Mouse (Mus musculus): Measurements from ENCODE around the gene Scg3. TPM values are rescaled to one million over a fixed set of nuclear protein-coding genes. Genes with fewer than 3 reads are reported as not detected.
"Not testable (repeated sequence)": the region's sequence is repeated elsewhere in the genome, so short reads cannot be mapped to it uniquely, and the experiment has no call there.

Gene Scg3
- total and polyA plus RNA-seq, 2 experiments from 2014 or later: 107 to 134 TPM

GRCm38 (mm10) chr9:75679629-75680028 lies 4.2 kb downstream of the Scg3 start:
- Histone ChIP-seq H3K27ac (no peak overlapping the region), H3K4me3 (ENCODE audit: low read length) (no peak overlapping the region), H3K9me3 (ENCODE audit: low read length) (no peaks in the 10 kb centered on the region), H3K27me3 (ENCODE audit: insufficient read depth, low read length) (no peaks in the 10 kb centered on the region), H3K4me2 (ENCODE audit: low read depth, low read length) (no peak overlapping the region), H3K9ac (replicated peaks; ENCODE audit: low read length) (no peak overlapping the region), H3K36me3 (ENCODE audit: insufficient read depth, low read length) (peaks cover 19% of the 10 kb centered on the region; the same call in 1 of the 2 replicates), H3K4me1 (ENCODE audit: insufficient read depth, low read length) (no peaks in the 10 kb centered on the region)
- WGBS: 68% methylated on average over 4 of the region's 4 CpGs
- ATAC-seq (no peak), DNase-seq (ENCODE audit: low spot score) (no peak)
- no peak for TF ChIP-seq CTCF (IDR thresholded peaks at IDR 0.05; ENCODE audit: low read depth)

- Histone ChIP-seq H3K9me3 (ENCODE audit: low read length) (no peaks in the 10 kb centered on the region), H3K9ac (replicated peaks; ENCODE audit: low read length) (no peak overlapping the region), H3K4me3 (ENCODE audit: low read length) (no peak overlapping the region), H3K4me2 (ENCODE audit: low read depth, low read length) (no peak overlapping the region), H3K27ac (no peak overlapping the region), H3K27me3 (ENCODE audit: insufficient read depth, low read length) (no peaks in the 10 kb centered on the region), H3K36me3 (ENCODE audit: insufficient read depth, low read length) (peaks cover 31% of the 10 kb centered on the region; the same call in 1 of the 2 replicates), H3K4me1 (ENCODE audit: insufficient read depth, low read length) (no peaks in the 10 kb centered on the region)
- no peak for TF ChIP-seq CTCF (IDR thresholded peaks at IDR 0.05; ENCODE audit: low read depth)
- WGBS: 70% methylated on average over 7 of the region's 7 CpGs
- ATAC-seq (no peak), DNase-seq (ENCODE audit: low spot score) (no peak)
Measured at GRCm38 (mm10) chr9:75678341-75678740, 5.5 kb downstream of the Scg3 start.

- WGBS: 74% methylated on average over 7 of the region's 7 CpGs
- Histone ChIP-seq H3K36me3 (ENCODE audit: insufficient read depth, low read length) (peaks cover 39% of the 10 kb centered on the region; the same call in 1 of the 2 replicates), H3K9ac (replicated peaks; ENCODE audit: low read length) (no peak overlapping the region), H3K27ac (no peak overlapping the region), H3K27me3 (ENCODE audit: insufficient read depth, low read length) (no peaks in the 10 kb centered on the region), H3K4me2 (ENCODE audit: low read depth, low read length) (no peak overlapping the region), H3K4me1 (ENCODE audit: insufficient read depth, low read length) (no peaks in the 10 kb centered on the region), H3K4me3 (ENCODE audit: low read length) (no peak overlapping the region), H3K9me3 (ENCODE audit: low read length) (no peaks in the 10 kb centered on the region)
- no peak for TF ChIP-seq CTCF (IDR thresholded peaks at IDR 0.05; ENCODE audit: low read depth)
- DNase-seq (ENCODE audit: low spot score): no peak
- ATAC-seq: no peak
Measured at GRCm38 (mm10) chr9:75676226-75676625, 7.6 kb downstream of the Scg3 start.

- TF ChIP-seq CTCF (IDR thresholded peaks at IDR 0.05; ENCODE audit: low read depth): no peak
- peak; percentile 44; the same call in 1 of the 2 replicates for ATAC-seq
- no peak for DNase-seq (ENCODE audit: low spot score)
- Histone ChIP-seq H3K9ac (replicated peaks; ENCODE audit: low read length) (no peak overlapping the region), H3K4me2 (ENCODE audit: low read depth, low read length) (no peak overlapping the region), H3K4me1 (ENCODE audit: insufficient read depth, low read length) (no peaks in the 10 kb centered on the region), H3K27me3 (ENCODE audit: insufficient read depth, low read length) (no peaks in the 10 kb centered on the region), H3K27ac (no peak overlapping the region), H3K36me3 (ENCODE audit: insufficient read depth, low read length) (peaks cover 53% of the 10 kb centered on the region), H3K4me3 (ENCODE audit: low read length) (no peak overlapping the region), H3K9me3 (ENCODE audit: low read length) (no peaks in the 10 kb centered on the region)
- 46% methylated on average over 6 of the region's 6 CpGs for WGBS
Measured at GRCm38 (mm10) chr9:75672769-75673168, 11.1 kb downstream of the Scg3 start.

- no peak for TF ChIP-seq CTCF (IDR thresholded peaks at IDR 0.05; ENCODE audit: low read depth)
- DNase-seq (ENCODE audit: low spot score) (peak; percentile 51), ATAC-seq (peak; percentile 27; the same call in 1 of the 2 replicates)
- Histone ChIP-seq H3K9me3 (ENCODE audit: low read length) (no peaks in the 10 kb centered on the region), H3K36me3 (ENCODE audit: insufficient read depth, low read length) (peaks cover 16% of the 10 kb centered on the region), H3K27ac (peak overlapping the region; percentile 26; the same call in 1 of the 2 replicates), H3K27me3 (ENCODE audit: insufficient read depth, low read length) (no peaks in the 10 kb centered on the region), H3K4me1 (ENCODE audit: insufficient read depth, low read length) (no peaks in the 10 kb centered on the region), H3K4me2 (ENCODE audit: low read depth, low read length) (no peak overlapping the region), H3K9ac (replicated peaks; ENCODE audit: low read length) (no peak overlapping the region), H3K4me3 (ENCODE audit: low read length) (no peak overlapping the region)
- WGBS: 71% methylated on average over 5 of the region's 5 CpGs
Measured at GRCm38 (mm10) chr9:75666612-75667011, 17.2 kb downstream of the Scg3 start.

GRCm38 (mm10) chr9:75665364-75665763 lies 18.5 kb downstream of the Scg3 start:
- Histone ChIP-seq H3K27me3 (ENCODE audit: insufficient read depth, low read length) (no peaks in the 10 kb centered on the region), H3K4me3 (ENCODE audit: low read length) (no peak overlapping the region), H3K4me2 (ENCODE audit: low read depth, low read length) (no peak overlapping the region), H3K9me3 (ENCODE audit: low read length) (no peaks in the 10 kb centered on the region), H3K9ac (replicated peaks; ENCODE audit: low read length) (no peak overlapping the region), H3K36me3 (ENCODE audit: insufficient read depth, low read length) (peaks cover 22% of the 10 kb centered on the region), H3K27ac (no peak overlapping the region), H3K4me1 (ENCODE audit: insufficient read depth, low read length) (no peaks in the 10 kb centered on the region)
- no peak for TF ChIP-seq CTCF (IDR thresholded peaks at IDR 0.05; ENCODE audit: low read depth)
- DNase-seq (ENCODE audit: low spot score): peak; percentile 46
- 62% methylated on average over 6 of the region's 6 CpGs for WGBS
- 0 out of 2 replicates have a peak, but pooled peaks have one; percentile 45 for ATAC-seq

- no peak overlapping the region for H3K27ac ChIP-seq
- H3K27me3 ChIP-seq (ENCODE audit: insufficient read depth, low read length): no peaks in the 10 kb centered on the region
- H3K9ac ChIP-seq (replicated peaks; ENCODE audit: low read length): no peak overlapping the region
- no peak for TF ChIP-seq CTCF (IDR thresholded peaks at IDR 0.05; ENCODE audit: low read depth)
- peaks cover 16% of the 10 kb centered on the region; the same call in 1 of the 2 replicates for H3K36me3 ChIP-seq (ENCODE audit: insufficient read depth, low read length)
- no peak overlapping the region for H3K4me2 ChIP-seq (ENCODE audit: low read depth, low read length)
- DNase-seq (ENCODE audit: low spot score): no peak
- H3K4me1 ChIP-seq (ENCODE audit: insufficient read depth, low read length): no peaks in the 10 kb centered on the region
- no peaks in the 10 kb centered on the region for H3K9me3 ChIP-seq (ENCODE audit: low read length)
- WGBS: 94% methylated on average over 8 of the region's 8 CpGs
- no peak for ATAC-seq
- H3K4me3 ChIP-seq (ENCODE audit: low read length): no peak overlapping the region
Measured at GRCm38 (mm10) chr9:75660917-75661316, 22.9 kb downstream of the Scg3 start.

GRCm38 (mm10) chr9:75656456-75656855 lies 27.4 kb downstream of the Scg3 start:
- not testable (repeated sequence) for H3K4me2 ChIP-seq (ENCODE audit: low read depth, low read length); H3K27me3 ChIP-seq (ENCODE audit: insufficient read depth, low read length); H3K9ac ChIP-seq (replicated peaks; ENCODE audit: low read length); H3K9me3 ChIP-seq (ENCODE audit: low read length); DNase-seq (ENCODE audit: low spot score); H3K4me1 ChIP-seq (ENCODE audit: insufficient read depth, low read length); H3K4me3 ChIP-seq (ENCODE audit: low read length); H3K27ac ChIP-seq; ATAC-seq
- peaks cover 30% of the 10 kb centered on the region for H3K36me3 ChIP-seq (ENCODE audit: insufficient read depth, low read length)
- 75% methylated on average over 3 of the region's 3 CpGs for WGBS

All from hindbrain, postnatal 0 days (tissue).